In the genomic region with DNA sequence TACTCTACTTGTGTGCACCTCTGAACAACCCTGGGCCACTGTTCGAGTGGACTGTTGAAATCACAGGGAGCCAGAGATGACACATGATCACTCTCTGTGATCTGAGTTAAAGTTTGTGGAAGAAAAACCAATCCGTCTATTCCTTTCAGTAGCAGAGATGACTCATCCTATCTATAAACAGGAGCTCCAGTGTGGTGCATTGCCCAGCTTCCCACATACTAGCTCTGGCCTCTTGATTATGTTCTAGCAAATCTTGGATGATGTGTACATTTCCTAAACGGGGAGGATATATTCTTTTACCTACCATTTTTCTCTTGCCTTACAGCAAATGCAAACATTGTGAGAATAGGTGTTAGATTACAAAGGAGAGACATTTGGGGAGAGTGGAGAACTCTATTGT, we compare ENCODE assay signal across 10 mouse cellular contexts.
"Had no signal": no experiment of that assay in that cellular context is flagged by ENCODE, and none has a peak within 500 bp of the region (broad histone marks: within the 10 kb centered on the region; RNA-seq: fewer than 3 reads in every experiment).

No protein-coding gene starts in this region.

- DNase-seq: kidney, adult 2 months; kidney, postnatal 14 days; layer of hippocampus, postnatal 36 days; liver, embryonic 13.5 days; liver, postnatal 0 days; lung, postnatal 14 days; thymus, adult 18-20 months; thymus, postnatal 14 days had no signal

- ATAC-seq: intestine, embryonic 16.5 days; liver, postnatal 0 days; midbrain, embryonic 15.5 days had no signal
